In the genomic region with DNA sequence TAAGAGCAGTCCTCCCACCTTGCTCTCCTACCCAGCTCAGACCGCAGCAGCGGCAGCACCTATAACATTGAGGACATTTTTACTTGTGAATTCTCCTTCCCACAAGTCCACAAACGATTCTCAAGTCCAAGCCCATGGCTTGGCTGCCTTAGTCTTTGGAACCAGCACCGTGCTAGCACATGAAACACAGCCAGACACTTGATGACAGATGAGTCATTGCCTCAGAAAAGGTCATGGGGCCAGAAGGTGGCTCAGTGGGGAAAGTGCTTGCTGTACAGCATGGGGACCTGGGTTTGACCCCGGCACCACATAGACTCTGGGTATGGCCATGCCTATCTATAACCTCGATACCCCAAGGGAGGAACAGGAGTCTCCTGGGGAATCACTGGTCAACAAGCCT, we compare ENCODE assay signal across 11 mouse cellular contexts.
DNase-seq lines count a peak whose midpoint lies in the region; ATAC-seq and TF ChIP-seq lines count a peak whose summit lies in the region.
"Had no signal": no experiment of that assay in that cellular context is flagged by ENCODE, and none has a peak within 500 bp of the region (broad histone marks: within the 10 kb centered on the region; RNA-seq: fewer than 3 reads in every experiment).

No protein-coding gene starts in this region.

- H3K27ac ChIP-seq in limb, embryonic 15.5 days = peak overlapping the region; percentile 43; the same call in 1 of the 2 replicates
- H3K27ac ChIP-seq in limb, embryonic 10.5 days = no peak overlapping the region
- peak overlapping the region; percentile 45 for H3K27ac ChIP-seq in brown adipose tissue, adult 24 weeks (replicated peaks; ENCODE audit: low read depth, low read length)
- no peak overlapping the region for H3K27ac ChIP-seq in hindbrain, embryonic 16.5 days (ENCODE audit: low read depth, low read length)
- H3K27ac ChIP-seq in stomach, postnatal 0 days (replicated peaks) = no peak overlapping the region
- H3K27ac ChIP-seq: embryonic facial prominence, embryonic 15.5 days; liver, embryonic 15.5 days had no signal

- H3K36me3 ChIP-seq in limb, embryonic 15.5 days = no peaks in the 10 kb centered on the region
- H3K36me3 ChIP-seq in limb, embryonic 10.5 days = no peaks in the 10 kb centered on the region
- H3K36me3 ChIP-seq in hindbrain, embryonic 16.5 days (ENCODE audit: control insufficient read depth, insufficient read depth, low read length) = no peaks in the 10 kb centered on the region
- no peaks in the 10 kb centered on the region for H3K36me3 ChIP-seq in stomach, postnatal 0 days (ENCODE audit: control insufficient read depth, insufficient read depth, low read length)
- H3K36me3 ChIP-seq: embryonic facial prominence, embryonic 15.5 days; liver, embryonic 15.5 days had no signal

- H3K4me1 ChIP-seq in limb, embryonic 15.5 days = peaks cover 10% of the 10 kb centered on the region
- H3K4me1 ChIP-seq in limb, embryonic 10.5 days = peaks cover 3% of the 10 kb centered on the region; the same call in 1 of the 2 replicates
- peaks cover 28% of the 10 kb centered on the region for H3K4me1 ChIP-seq in brown adipose tissue, adult 24 weeks (ENCODE audit: control insufficient read depth, insufficient read depth, insufficient read length, low read length)
- H3K4me1 ChIP-seq in hindbrain, embryonic 16.5 days (ENCODE audit: control insufficient read depth, insufficient read depth, low read depth, low read length) = no peaks in the 10 kb centered on the region; the same call in 1 of the 2 replicates
- H3K4me1 ChIP-seq in stomach, postnatal 0 days (replicated peaks; ENCODE audit: control insufficient read depth, insufficient read depth) = no peaks in the 10 kb centered on the region; the same call in 1 of the 2 replicates
- H3K4me1 ChIP-seq: liver, embryonic 15.5 days had no signal

- H3K9ac ChIP-seq in limb, embryonic 15.5 days = no peak overlapping the region
- H3K9ac ChIP-seq in hindbrain, embryonic 16.5 days (ENCODE audit: low read depth, low read length) = no peak overlapping the region
- H3K9ac ChIP-seq in stomach, postnatal 0 days (ENCODE audit: low read length) = no peak overlapping the region
- H3K9ac ChIP-seq: embryonic facial prominence, embryonic 15.5 days; liver, embryonic 15.5 days had no signal

- WGBS in limb, embryonic 15.5 days = 62% methylated on average over 6 of the region's 6 CpGs
- 72% methylated on average over 6 of the region's 6 CpGs for WGBS in limb, embryonic 10.5 days
- 82% methylated on average over 6 of the region's 6 CpGs for WGBS in hindbrain, embryonic 16.5 days
- 61% methylated on average over 6 of the region's 6 CpGs for WGBS in stomach, postnatal 0 days

- no peak for ATAC-seq in limb, embryonic 15.5 days (ENCODE audit: insufficient number of reproducible peaks, low FRiP score, low TSS enrichment, low read depth)
- no peak for ATAC-seq in hindbrain, embryonic 16.5 days
- no peak for ATAC-seq in stomach, postnatal 0 days (ENCODE audit: low FRiP score, low TSS enrichment)

- no peaks in the 10 kb centered on the region for H3K27me3 ChIP-seq in limb, embryonic 15.5 days
- H3K27me3 ChIP-seq in limb, embryonic 10.5 days (ENCODE audit: low read depth, poor library complexity, severe bottlenecking) = no peaks in the 10 kb centered on the region
- no peaks in the 10 kb centered on the region for H3K27me3 ChIP-seq in hindbrain, embryonic 16.5 days (replicated peaks; ENCODE audit: control insufficient read depth, insufficient read depth, low read length)
- no peaks in the 10 kb centered on the region for H3K27me3 ChIP-seq in stomach, postnatal 0 days (ENCODE audit: control insufficient read depth, insufficient read depth, low read length)
- H3K27me3 ChIP-seq: embryonic facial prominence, embryonic 15.5 days; liver, embryonic 15.5 days had no signal

- intact Hi-C loops in gastrocnemius, postnatal 36 days (cut with DNase I) = no loop called here

- no peak for TF ChIP-seq EP300 in stomach, postnatal 0 days (optimal IDR thresholded peaks at IDR 0.05)

- no peak for DNase-seq in limb, embryonic 10.5 days (ENCODE audit: low spot score)
- peak; percentile 34 to 42 for DNase-seq in gastrocnemius, postnatal 36 days
- DNase-seq in heart, postnatal 4 days = peak; percentile 39
- no peak for DNase-seq in right cerebral cortex, postnatal 14 days
- no peak for DNase-seq in stomach, postnatal 0 days (ENCODE audit: low spot score)
- DNase-seq: retina, postnatal 1 day had no signal

- H3K4me3 ChIP-seq in limb, embryonic 15.5 days = no peak overlapping the region
- H3K4me3 ChIP-seq in limb, embryonic 10.5 days = no peak overlapping the region
- no peak overlapping the region for H3K4me3 ChIP-seq in brown adipose tissue, adult 24 weeks (ENCODE audit: insufficient read depth, low read depth, low read length)
- H3K4me3 ChIP-seq in hindbrain, embryonic 16.5 days (ENCODE audit: low read length) = no peak overlapping the region
- no peak overlapping the region for H3K4me3 ChIP-seq in stomach, postnatal 0 days (ENCODE audit: low read depth, low read length)
- H3K4me3 ChIP-seq: embryonic facial prominence, embryonic 15.5 days; liver, embryonic 15.5 days had no signal

- no peak for TF ChIP-seq CTCF in stomach, postnatal 0 days (IDR thresholded peaks at IDR 0.05; ENCODE audit: low read depth)

- H3K4me2 ChIP-seq in limb, embryonic 15.5 days = no peak overlapping the region
- H3K4me2 ChIP-seq in hindbrain, embryonic 16.5 days (ENCODE audit: low read length) = no peak overlapping the region
- no peak overlapping the region for H3K4me2 ChIP-seq in stomach, postnatal 0 days (replicated peaks; ENCODE audit: low read depth)
- H3K4me2 ChIP-seq: embryonic facial prominence, embryonic 15.5 days; liver, embryonic 15.5 days had no signal

- no peaks in the 10 kb centered on the region for H3K9me3 ChIP-seq in limb, embryonic 15.5 days
- H3K9me3 ChIP-seq in limb, embryonic 10.5 days (replicated peaks) = no peaks in the 10 kb centered on the region
- no peaks in the 10 kb centered on the region for H3K9me3 ChIP-seq in hindbrain, embryonic 16.5 days (ENCODE audit: control insufficient read depth, low read length)
- no peaks in the 10 kb centered on the region for H3K9me3 ChIP-seq in stomach, postnatal 0 days (ENCODE audit: control insufficient read depth, low read length)
- H3K9me3 ChIP-seq: embryonic facial prominence, embryonic 15.5 days; liver, embryonic 15.5 days had no signal

Comparison
In these comparisons a context has a peak if more than half of its experiments do, and no peak if none do; other contexts are left out.
1. H3K27ac ChIP-seq: peak in limb, embryonic 15.5 days (single experiment) and brown adipose tissue, adult 24 weeks (single experiment); none in limb, embryonic 10.5 days (single experiment), hindbrain, embryonic 16.5 days (single experiment) and stomach, postnatal 0 days (single experiment).
2. DNase-seq: peak in gastrocnemius, postnatal 36 days (2 of 2) and heart, postnatal 4 days (single experiment); none in limb, embryonic 10.5 days (single experiment), right cerebral cortex, postnatal 14 days (single experiment) and stomach, postnatal 0 days (single experiment).